Mouse (Mus musculus): Measurements from ENCODE around the gene Gm10490.
A peak's percentile ranks its signal among the peaks of the same experiment; 100 is the strongest.

The Gm10490 gene

GRCm38 (mm10) chrX:7926266-7926665 is 16.9 kb downstream of the Gm10490 start:
- no peak for DNase-seq (ENCODE audit: low spot score in 2 of 2)

- DNase-seq (ENCODE audit: low spot score in 2 of 2): no peak
Observed at GRCm38 (mm10) chrX:7927116-7927515, 17.8 kb downstream of the Gm10490 start.

GRCm38 (mm10) chrX:7928270-7928790 is 19.0 kb downstream of the Gm10490 start, which contains the start of gene Eras:
Gene Eras, minus strand, starts transcription at chrX:7928607.
- no peak for DNase-seq (ENCODE audit: low spot score in 2 of 2)

- DNase-seq (ENCODE audit: low spot score in 2 of 2): no peak
Observed at GRCm38 (mm10) chrX:7936874-7937273, 27.5 kb downstream of the Gm10490 start.

GRCm38 (mm10) chrX:7937667-7938066 is 28.3 kb downstream of the Gm10490 start:
- DNase-seq (ENCODE audit: low spot score in 2 of 2): no peak

GRCm38 (mm10) chrX:7945618-7946017 is 36.3 kb downstream of the Gm10490 start:
- no peak for DNase-seq (ENCODE audit: low spot score in 2 of 2)

- peak in 1 of 2 experiments; percentile 2 for DNase-seq (ENCODE audit: low spot score in 2 of 2)
Observed at GRCm38 (mm10) chrX:7947108-7947899, 38.0 kb downstream of the Gm10490 start, which contains the start of gene Hdac6. Gene Hdac6, minus strand, starts transcription at chrX:7947889.

GRCm38 (mm10) chrX:7947900-7948492 is 38.7 kb downstream of the Gm10490 start:
- peak; percentile 94 to 96 for DNase-seq (ENCODE audit: low spot score in 2 of 2)

- DNase-seq (ENCODE audit: low spot score in 2 of 2): no peak
Observed at GRCm38 (mm10) chrX:7950091-7950490, 40.7 kb downstream of the Gm10490 start.

GRCm38 (mm10) chrX:7958868-7959267 is 49.5 kb downstream of the Gm10490 start:
- no peak for DNase-seq (ENCODE audit: low spot score in 2 of 2)
